Mouse (Mus musculus) urinary bladder, postnatal 10 days (tissue): ENCODE measurements around the gene Gm28048.

Experiments used
- DNase-seq: peaks from one replicate; pipeline ENCODE4 v3.0.0; 2022; ENCODE audit warnings: low spot score

Gm28048 gene

DNA sequence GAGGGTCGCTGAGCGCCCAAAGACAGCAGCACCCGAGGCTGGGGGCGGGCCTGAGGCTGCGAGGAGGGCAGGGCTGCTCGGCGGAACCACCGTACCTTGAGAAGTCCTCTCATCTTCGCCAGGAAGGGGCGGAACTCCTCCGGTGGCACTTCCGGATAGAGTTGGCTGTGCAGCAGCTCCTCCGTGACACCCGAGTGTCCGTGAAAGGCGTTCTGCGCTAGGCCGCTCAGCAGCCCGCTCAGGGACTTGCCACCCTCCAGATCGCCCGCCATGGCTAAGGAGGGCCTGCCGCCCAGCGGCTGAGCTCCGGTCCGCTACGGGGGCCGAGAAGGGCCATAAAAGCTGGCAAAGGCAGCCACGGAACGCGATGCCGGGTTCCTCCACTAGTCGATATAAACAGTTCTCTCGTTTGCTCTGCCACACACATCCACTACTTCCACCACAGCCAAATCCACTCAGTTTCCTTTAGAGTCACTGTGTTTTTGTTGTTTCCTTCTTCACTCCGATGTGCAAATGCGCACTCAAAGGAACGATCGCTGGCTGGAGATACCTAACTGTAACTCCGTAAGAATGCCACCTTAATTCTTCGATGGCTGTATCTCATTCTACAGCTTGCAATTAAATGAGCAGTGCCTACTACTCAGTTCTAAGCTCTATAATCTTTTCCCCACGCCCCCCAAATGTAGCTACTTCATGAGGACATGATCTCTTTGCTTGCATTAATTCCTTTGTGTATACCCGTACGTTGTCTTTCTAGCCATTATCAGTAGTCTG is at the start of gene Gm28048, which contains the start of gene Commd1:
Gene Gm28048 (minus strand): TSS at position 107 of the 774 bp plus-strand sequence.
Gene Commd1 (minus strand): TSS at position 399 of the 774 bp plus-strand sequence.
- peak; percentile 95 for DNase-seq

DNA sequence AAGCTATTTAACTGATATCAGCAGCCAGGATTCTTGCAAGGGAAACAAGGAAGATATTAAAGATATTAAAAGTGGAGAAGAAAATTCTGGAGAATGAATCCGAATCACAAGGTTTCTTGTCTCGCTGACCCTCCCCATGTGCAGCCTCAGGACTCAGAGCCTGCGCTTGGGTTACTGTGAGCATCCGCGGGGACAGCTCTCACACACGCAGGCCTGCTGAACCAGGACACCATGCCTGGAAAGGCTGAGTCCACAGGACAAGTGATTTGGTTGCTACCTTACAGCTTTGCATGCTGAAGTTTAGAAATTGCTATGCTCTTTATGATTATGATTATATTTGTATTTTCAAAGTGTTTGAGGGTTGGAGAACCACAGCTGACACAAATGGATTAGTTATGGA is 47.5 kb upstream of the Gm28048 start:
- no peak for DNase-seq

GRCm38 (mm10) chr11:23028957-23029356 is 47.1 kb upstream of the Gm28048 start:
- no peak for DNase-seq

DNA sequence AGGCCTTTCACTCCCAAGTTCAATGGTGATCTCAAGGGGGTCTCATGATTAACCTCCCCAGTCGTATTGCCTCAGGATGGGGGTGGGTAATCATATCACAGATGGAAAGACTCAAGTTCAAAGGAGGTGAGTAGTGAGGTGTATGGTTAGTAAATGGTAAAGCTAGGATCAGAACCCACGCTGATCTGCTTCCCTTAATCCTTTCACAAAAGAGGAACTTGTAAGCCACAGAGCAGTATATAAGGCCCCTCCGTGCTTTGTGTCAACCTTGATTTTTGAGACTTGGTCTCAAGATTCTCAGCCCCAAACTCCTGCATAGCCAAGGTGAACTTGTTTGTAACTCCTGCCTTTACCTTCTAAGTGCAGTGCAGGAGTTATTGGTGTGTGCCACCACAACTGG is 42.3 kb upstream of the Gm28048 start:
- no peak for DNase-seq

DNA sequence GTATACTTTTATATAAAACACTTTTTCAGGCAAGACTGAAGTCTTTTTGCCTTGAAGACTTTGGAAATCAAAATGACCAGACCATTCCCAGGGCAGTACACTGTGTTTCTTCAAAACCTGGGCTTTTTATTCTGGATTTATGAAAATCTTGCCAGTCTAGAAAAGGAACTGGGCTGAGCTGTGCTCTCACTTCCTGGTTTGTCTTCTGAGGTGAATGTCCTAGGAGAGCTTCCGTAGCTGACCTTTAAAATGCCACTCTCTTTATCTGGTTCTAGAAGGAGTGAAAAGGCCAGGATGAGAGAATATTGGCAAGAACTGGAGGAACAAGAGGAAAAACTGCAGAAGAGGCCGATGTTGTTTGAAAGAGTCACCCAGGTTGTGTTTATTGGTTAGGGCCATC is 41.3 kb upstream of the Gm28048 start:
- DNase-seq, result no peak

GRCm38 (mm10) chr11:23020841-23021240 is 39.0 kb upstream of the Gm28048 start:
- DNase-seq, result no peak

- no peak for DNase-seq
Measured at GRCm38 (mm10) chr11:23020116-23020770, 38.4 kb upstream of the Gm28048 start.

DNA sequence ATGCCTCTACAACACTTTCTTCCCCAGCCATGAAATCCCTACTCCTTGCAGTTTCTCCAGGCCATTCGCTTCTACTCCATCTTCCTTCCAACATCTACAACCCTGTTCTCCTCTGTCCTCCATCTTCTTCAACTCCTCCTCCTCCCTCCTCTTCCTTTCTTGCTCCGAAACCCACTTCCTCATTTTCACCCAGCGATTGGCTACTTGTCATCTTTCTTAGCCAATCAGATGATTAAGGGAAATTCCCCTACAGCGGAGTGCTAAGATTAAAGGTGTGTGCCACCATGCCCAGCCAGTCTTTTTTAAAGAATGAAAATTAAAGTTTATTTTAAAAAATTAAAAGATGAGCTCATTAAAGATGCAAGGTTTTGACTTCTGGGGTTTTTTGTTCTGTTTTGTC is 36.1 kb upstream of the Gm28048 start:
- no peak for DNase-seq

- no peak for DNase-seq
Measured at GRCm38 (mm10) chr11:23014996-23015395, 33.1 kb upstream of the Gm28048 start.

DNA sequence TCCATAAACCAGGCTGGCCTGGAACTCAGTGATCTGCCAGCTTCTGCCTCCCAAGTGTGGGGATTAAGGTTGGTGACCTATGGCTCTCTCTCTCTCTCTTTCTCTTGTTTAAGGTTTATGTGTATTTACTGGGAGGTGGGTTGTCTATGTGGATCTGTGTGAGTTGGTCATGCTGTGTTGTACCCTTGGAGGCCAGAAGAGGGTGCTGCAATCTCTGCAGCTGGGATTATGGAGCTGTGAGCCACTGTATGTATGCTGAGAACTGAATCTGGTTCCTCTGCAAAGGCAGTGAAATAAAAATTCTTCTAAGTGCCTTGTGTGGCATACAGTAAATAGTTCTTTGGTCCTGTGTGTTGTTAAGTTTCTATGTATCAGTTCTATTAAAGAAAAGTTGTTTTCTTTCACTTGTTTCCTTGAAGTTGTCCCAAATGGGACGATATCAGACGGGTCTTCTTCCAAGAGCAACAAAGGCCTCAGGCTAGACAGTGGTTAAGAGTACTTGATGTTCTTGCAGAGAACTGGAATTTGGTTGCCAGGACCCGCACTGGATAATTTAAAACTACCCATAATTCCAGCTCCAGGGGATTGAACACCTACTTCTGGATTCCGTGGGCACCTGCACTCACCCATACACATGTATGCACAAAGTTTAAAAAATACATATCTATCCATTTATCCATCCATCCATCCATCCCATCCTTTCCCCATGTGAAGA is 31.8 kb upstream of the Gm28048 start:
- no peak for DNase-seq

DNA sequence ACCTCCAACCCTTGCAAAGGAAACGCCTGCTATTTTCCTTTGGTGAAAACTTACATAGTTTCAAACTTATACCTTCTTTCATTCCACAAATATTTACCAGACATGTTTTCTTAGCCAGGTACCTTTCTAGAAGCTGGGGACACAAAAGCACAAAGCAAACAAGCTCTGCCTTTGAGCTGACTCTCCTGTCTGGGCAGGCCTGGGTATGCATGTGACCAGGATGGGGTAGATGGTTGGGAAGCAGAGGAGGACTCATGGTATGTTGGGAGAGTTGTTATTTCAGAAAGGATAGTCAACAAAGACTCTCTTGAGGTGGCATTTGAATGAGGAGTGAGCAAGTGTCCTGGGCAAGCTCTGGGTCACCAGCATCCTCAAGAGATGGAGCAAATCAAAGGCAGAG is 31.2 kb upstream of the Gm28048 start:
- DNase-seq, result no peak

DNA sequence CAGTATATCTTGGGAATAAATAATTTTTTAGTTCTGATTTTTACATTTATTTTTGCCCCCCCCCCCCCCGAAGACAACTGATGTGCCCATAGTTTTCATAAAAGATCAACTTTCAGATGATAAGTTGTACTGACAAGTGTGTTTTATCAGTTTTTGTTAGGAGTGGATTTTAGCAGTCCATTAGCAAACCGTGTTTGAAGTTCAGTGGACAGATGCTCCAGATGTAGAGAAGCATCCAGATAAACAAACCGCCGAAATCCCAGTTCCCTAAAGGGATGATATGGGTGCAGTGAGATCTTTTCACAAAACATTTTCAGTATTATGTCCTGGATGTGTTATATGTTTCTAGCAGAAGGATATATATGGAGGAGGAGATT is 26.9 kb upstream of the Gm28048 start:
- DNase-seq, result no peak

DNA sequence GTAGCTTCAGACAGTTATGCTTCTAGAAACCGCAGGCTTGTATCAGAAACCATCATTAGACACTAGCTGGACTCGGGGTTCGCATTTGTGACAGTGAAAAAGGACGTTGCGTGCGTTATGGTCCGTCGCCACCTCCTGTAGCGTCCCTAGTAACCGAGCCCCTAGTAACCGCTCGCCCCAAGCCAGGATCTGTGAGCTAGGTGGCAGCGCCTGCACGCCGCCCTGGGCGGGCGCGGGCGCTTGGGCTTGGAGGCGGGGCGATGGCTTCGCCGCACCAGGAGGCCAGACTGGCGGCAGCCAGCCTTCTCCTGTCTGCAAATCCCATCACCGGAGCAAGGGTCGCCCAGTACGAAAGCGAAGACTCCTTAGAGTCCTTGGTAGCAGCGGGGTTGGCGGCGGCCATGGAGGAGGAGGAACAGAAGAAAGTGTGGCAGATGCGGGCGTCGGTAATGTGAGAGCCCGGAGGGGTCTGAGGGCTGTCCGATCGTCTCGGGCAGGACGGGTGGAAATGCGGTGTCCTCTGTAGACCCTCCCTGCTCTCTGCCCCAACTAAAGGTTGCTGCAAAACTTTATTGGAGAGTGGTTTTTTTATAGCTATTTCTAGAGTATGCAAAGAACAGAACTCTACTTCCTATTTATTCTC is 26.4 kb upstream of the Gm28048 start:
- peak; percentile 17 for DNase-seq

DNA sequence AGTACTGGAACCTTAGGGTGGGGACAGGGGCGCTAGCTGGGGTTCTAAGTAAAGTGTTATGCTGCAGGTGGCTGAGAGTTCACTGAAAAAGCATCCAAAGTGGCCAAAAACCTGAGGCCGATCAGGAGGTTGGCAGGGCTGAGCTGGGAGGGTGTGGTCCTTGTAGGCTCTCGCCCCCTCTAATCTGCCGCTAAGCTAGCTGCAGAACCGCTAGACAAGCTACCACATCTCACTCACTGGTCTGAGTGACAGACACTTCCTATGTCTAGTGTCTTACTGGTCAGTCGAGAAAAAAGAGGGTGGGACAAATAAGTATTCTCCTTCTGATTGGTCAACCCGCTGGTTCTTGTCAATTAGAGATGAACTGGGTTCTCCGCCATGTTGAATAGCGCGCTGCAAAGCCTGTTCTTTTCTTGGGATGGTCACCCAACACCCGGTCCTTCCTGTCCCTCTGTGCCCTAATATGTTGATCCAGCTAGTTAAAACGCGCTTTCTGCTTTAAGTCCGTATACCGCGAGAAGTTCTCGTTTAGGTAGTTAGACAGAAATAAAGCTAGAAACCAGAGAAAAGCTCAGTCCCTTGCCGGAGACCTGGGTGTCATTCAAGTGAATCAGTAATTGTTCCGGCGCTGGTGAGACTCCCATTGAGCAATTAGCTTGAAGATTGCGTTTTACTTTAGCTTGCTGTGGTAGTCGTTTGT is 25.7 kb upstream of the Gm28048 start, which contains the start of gene Fam161a:
Gene Fam161a (plus strand): TSS at position 51 of the 700 bp plus-strand sequence.
- DNase-seq, result no peak

GRCm38 (mm10) chr11:23007166-23007480 is 25.2 kb upstream of the Gm28048 start:
- DNase-seq, result no peak

DNA sequence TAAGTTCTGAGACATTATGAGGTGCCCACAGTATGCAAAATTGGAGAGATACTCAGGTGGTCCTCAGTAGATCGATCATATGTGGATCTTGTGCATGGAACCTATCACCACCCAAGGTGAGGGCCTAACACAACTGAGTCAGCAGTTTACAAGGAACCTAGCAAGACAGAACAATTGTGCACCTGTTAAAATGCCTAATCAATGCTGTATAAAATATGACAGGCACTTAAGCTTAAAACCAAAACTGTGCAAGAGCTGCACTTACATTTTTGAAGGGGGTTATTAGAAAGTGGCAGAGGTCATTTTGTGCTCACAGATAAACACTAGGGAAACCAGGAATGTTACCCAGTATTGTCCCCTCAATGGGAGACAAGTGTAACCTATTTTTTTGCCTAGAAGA is 23.4 kb upstream of the Gm28048 start:
- no peak for DNase-seq

GRCm38 (mm10) chr11:22998308-22998707 is 16.4 kb upstream of the Gm28048 start:
- DNase-seq, result no peak

DNA sequence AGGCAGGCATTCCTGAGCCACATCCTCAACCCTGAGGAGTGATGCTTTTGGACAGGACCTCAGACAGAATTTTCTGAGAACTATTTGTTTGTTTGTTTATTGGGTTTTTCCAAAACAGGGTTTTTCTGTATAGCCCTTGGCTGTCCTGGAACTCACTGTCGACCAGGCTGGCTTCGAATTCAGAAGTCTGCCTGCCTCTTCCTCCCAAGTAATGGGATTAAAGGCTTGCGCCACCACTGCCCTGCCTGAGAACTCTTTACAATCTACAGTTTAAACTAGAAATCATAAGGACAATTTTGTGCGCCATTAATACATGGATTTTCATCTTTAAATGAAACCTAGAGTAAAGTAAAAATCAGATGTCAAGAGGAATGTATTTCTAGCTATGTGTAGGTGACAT is 13.6 kb upstream of the Gm28048 start:
- DNase-seq, result no peak

DNA sequence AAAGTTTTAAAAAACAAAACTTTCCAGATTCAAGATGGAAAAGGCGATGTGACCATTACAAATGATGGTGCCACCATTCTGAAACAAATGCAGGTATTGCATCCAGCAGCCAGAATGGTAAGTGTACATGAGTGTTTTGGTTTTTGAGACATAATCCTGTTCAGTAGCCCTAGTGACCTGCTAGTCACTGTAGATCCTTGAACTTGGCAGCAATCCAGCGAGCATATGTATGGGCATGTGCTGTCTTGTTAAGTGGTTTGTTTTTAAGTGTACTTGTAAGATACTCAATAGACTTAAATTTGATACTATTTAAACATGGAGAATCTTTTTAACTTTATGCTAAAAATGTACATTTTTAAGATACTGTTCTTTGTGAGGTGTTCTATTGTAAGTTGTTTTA is 12.4 kb upstream of the Gm28048 start:
- no peak for DNase-seq

- DNase-seq, result no peak
Measured at GRCm38 (mm10) chr11:22991218-22991835, 9.4 kb upstream of the Gm28048 start.

GRCm38 (mm10) chr11:22990393-22991126 is 8.7 kb upstream of the Gm28048 start, which contains the start of gene Cct4:
Cct4 (plus strand) TSS chr11:22990519.
- peak; percentile 79 for DNase-seq
